24 mouse cellular contexts compared by ENCODE assay signal in the genomic region with DNA sequence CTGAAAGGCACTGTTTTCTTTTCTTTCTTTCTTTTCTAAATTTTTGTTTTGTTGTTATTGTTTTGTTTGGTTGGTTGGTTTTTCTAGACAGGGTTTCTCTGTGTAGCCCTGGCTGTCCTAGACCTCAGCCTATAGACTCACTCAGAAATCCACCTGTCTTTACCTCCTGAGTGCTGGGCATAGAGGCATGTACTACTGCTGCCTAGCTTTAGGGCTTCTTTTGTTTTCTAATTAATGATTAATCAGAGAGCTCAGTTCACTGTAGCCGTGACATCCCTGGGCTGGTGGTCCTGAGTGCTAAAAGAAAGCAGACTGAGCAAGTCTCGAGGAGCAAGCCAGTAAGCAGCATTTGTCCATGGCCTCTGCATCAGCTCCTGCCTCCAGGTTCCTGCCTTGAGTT. TPM values are rescaled to one million over a fixed set of nuclear protein-coding genes. Genes with fewer than 3 reads are reported as not detected.
DNase-seq lines count a peak whose midpoint lies in the region; ATAC-seq and TF ChIP-seq lines count a peak whose summit lies in the region.
"Had no signal": no experiment of that assay in that cellular context is flagged by ENCODE, and none has a peak within 500 bp of the region (broad histone marks: within the 10 kb centered on the region; RNA-seq: fewer than 3 reads in every experiment).

No protein-coding gene starts in this region.

- no peak for TF ChIP-seq CTCF in kidney, postnatal 0 days (IDR thresholded peaks at IDR 0.05; ENCODE audit: low read depth)

- peak; percentile 60; the same call in 1 of the 2 replicates for ATAC-seq in kidney, embryonic 14.5 days (ENCODE audit: low FRiP score, low TSS enrichment)
- peak; percentile 70; the same call in 1 of the 2 replicates for ATAC-seq in kidney, embryonic 15.5 days (replicated peaks; ENCODE audit: low FRiP score)
- no peak for ATAC-seq in kidney, embryonic 16.5 days (ENCODE audit: low FRiP score, low TSS enrichment)
- ATAC-seq in kidney, postnatal 0 days (replicated peaks; ENCODE audit: low FRiP score, low read depth): peak; percentile 57; the same call in 1 of the 2 replicates
- ATAC-seq: activated CD4-positive, CD25-positive, alpha-beta regulatory T cell, adult 4 months; CD4-positive, CD25-positive, alpha-beta regulatory T cell, adult 4 months; Patski had no signal

- 61% methylated on average over 2 of the region's 2 CpGs for WGBS in kidney, embryonic 14.5 days
- WGBS in kidney, embryonic 15.5 days: 72% methylated on average over 2 of the region's 2 CpGs
- 65% methylated on average over 2 of the region's 2 CpGs for WGBS in kidney, embryonic 16.5 days
- 57% methylated on average over 2 of the region's 2 CpGs for WGBS in kidney, postnatal 0 days

- H3K36me3 ChIP-seq in kidney, embryonic 14.5 days (ENCODE audit: control insufficient read depth, insufficient read depth, low read length): no peaks in the 10 kb centered on the region
- H3K36me3 ChIP-seq in kidney, embryonic 15.5 days: no peaks in the 10 kb centered on the region
- H3K36me3 ChIP-seq in kidney, embryonic 16.5 days (ENCODE audit: insufficient read depth, low read length): no peaks in the 10 kb centered on the region
- no peaks in the 10 kb centered on the region for H3K36me3 ChIP-seq in kidney, postnatal 0 days (ENCODE audit: insufficient read depth, low read length)
- H3K36me3 ChIP-seq: G1E had no signal

- DNase-seq in heart, adult 11 months: peak; percentile 25
- DNase-seq in heart, postnatal 10 days: no peak
- DNase-seq in kidney, postnatal 36 days: no peak
- no peak for DNase-seq in kidney, postnatal 0 days (ENCODE audit: low spot score)
- no peak for DNase-seq in kidney, postnatal 10 days
- DNase-seq: adrenal gland, adult 2 months; adrenal gland, adult 8-10 months; adrenal gland, postnatal 10 days; adrenal gland, postnatal 14 days; adrenal gland, postnatal 25 days; adrenal gland, postnatal 36 days; B cell, adult 2 months; cerebellum, adult 11 months; cerebellum, adult 11-12 months had no signal

- H3K4me3 ChIP-seq in kidney, embryonic 14.5 days (ENCODE audit: low read length): no peak overlapping the region
- H3K4me3 ChIP-seq in kidney, embryonic 15.5 days (replicated peaks): no peak overlapping the region
- no peak overlapping the region for H3K4me3 ChIP-seq in kidney, embryonic 16.5 days (ENCODE audit: low read length)
- no peak overlapping the region for H3K4me3 ChIP-seq in kidney, postnatal 0 days (replicated peaks; ENCODE audit: low read depth, low read length)

- intact Hi-C loops in heart, postnatal 10 days (cut with DNase I): no loop called here

- no peaks in the 10 kb centered on the region for H3K4me1 ChIP-seq in kidney, embryonic 14.5 days (ENCODE audit: control insufficient read depth, insufficient read depth, low read length)
- peaks cover 4% of the 10 kb centered on the region; the same call in 1 of the 2 replicates for H3K4me1 ChIP-seq in kidney, embryonic 15.5 days
- 0 out of 2 replicates have a peak, but pooled peaks cover 4% of the 10 kb centered on the region for H3K4me1 ChIP-seq in kidney, embryonic 16.5 days (ENCODE audit: insufficient read depth, low read length)
- peaks cover 4% of the 10 kb centered on the region; the same call in 1 of the 2 replicates for H3K4me1 ChIP-seq in kidney, postnatal 0 days (replicated peaks; ENCODE audit: insufficient read depth, low read length)

- no peaks in the 10 kb centered on the region for H3K27me3 ChIP-seq in kidney, embryonic 14.5 days (ENCODE audit: control insufficient read depth, insufficient read depth, low read length)
- H3K27me3 ChIP-seq in kidney, embryonic 15.5 days: no peaks in the 10 kb centered on the region
- no peaks in the 10 kb centered on the region for H3K27me3 ChIP-seq in kidney, embryonic 16.5 days (ENCODE audit: insufficient read depth, low read length)
- no peaks in the 10 kb centered on the region for H3K27me3 ChIP-seq in kidney, postnatal 0 days (ENCODE audit: insufficient read depth, low read length)
- H3K27me3 ChIP-seq: CH12.LX had no signal

- H3K27ac ChIP-seq in kidney, embryonic 14.5 days (ENCODE audit: low read depth, low read length): no peak overlapping the region
- H3K27ac ChIP-seq in kidney, embryonic 15.5 days: no peak overlapping the region
- H3K27ac ChIP-seq in kidney, embryonic 16.5 days (ENCODE audit: low read length): no peak overlapping the region
- no peak overlapping the region for H3K27ac ChIP-seq in kidney, postnatal 0 days

- H3K9me3 ChIP-seq in kidney, embryonic 14.5 days (ENCODE audit: control insufficient read depth, low read length): no peaks in the 10 kb centered on the region
- no peaks in the 10 kb centered on the region for H3K9me3 ChIP-seq in kidney, embryonic 15.5 days (replicated peaks)
- no peaks in the 10 kb centered on the region for H3K9me3 ChIP-seq in kidney, embryonic 16.5 days (ENCODE audit: low read length)
- H3K9me3 ChIP-seq in kidney, postnatal 0 days (replicated peaks; ENCODE audit: low read length): no peaks in the 10 kb centered on the region
- H3K9me3 ChIP-seq: G1E had no signal

- no peak overlapping the region for H3K4me2 ChIP-seq in kidney, embryonic 14.5 days (replicated peaks; ENCODE audit: low read depth, low read length)
- H3K4me2 ChIP-seq in kidney, embryonic 15.5 days: no peak overlapping the region
- H3K4me2 ChIP-seq in kidney, embryonic 16.5 days (replicated peaks; ENCODE audit: low read depth, low read length): no peak overlapping the region
- no peak overlapping the region for H3K4me2 ChIP-seq in kidney, postnatal 0 days (ENCODE audit: low read length)

- H3K9ac ChIP-seq in kidney, embryonic 14.5 days (ENCODE audit: low read depth, low read length): no peak overlapping the region
- H3K9ac ChIP-seq in kidney, embryonic 15.5 days: no peak overlapping the region
- H3K9ac ChIP-seq in kidney, embryonic 16.5 days (replicated peaks; ENCODE audit: low read length): no peak overlapping the region
- H3K9ac ChIP-seq in kidney, postnatal 0 days (ENCODE audit: low read depth, low read length): no peak overlapping the region

RNA-seq across cellular contexts. Expression of gene Slc26a4, which starts 20.0 kb away (rescaled TPM):
- under 1 TPM in 1 of 2 experiments, not detected in 1; 0.10 TPM for total RNA-seq in heart, postnatal 10 days (2021)
- polyA plus RNA-seq in kidney, embryonic 14.5 days (2014; fragmentation: Nextera tagmentation; extraction: Ambion mirVana): 0.22 TPM in 1 of 2 replicates, not detected in the other
- polyA plus RNA-seq in kidney, embryonic 15.5 days (2015; fragmentation: Nextera tagmentation; extraction: Ambion mirVana): 0.77 and 0.99 TPM in 2 replicates
- polyA plus RNA-seq in kidney, embryonic 16.5 days (2015; fragmentation: Nextera tagmentation; extraction: Ambion mirVana): 1.6 and 1.9 TPM in 2 replicates
- 5.9 and 6.7 TPM in 2 replicates for polyA plus RNA-seq in kidney, postnatal 0 days (2015; fragmentation: Nextera tagmentation; extraction: Ambion mirVana)
- total RNA-seq: CH12.LX, ES-E14 had no signal
- polyA plus RNA-seq: activated CD4-positive, CD25-positive, alpha-beta regulatory T cell, adult 4 months; C2C12; CD4-positive, CD25-positive, alpha-beta regulatory T cell, adult 4 months; G1E had no signal

RNA-seq across cellular contexts. Expression of gene Cbll1, which starts 40.4 kb away (rescaled TPM):
- total RNA-seq in heart, postnatal 10 days (2021): 10 to 100 TPM; 12.3 to 14.6 TPM
- 15.4 and 26.1 TPM in 2 replicates for polyA plus RNA-seq in kidney, embryonic 14.5 days (2014; fragmentation: Nextera tagmentation; extraction: Ambion mirVana)
- 14.8 and 15.3 TPM in 2 replicates for polyA plus RNA-seq in kidney, embryonic 15.5 days (2015; fragmentation: Nextera tagmentation; extraction: Ambion mirVana)
- 11.9 and 16.5 TPM in 2 replicates for polyA plus RNA-seq in kidney, embryonic 16.5 days (2015; fragmentation: Nextera tagmentation; extraction: Ambion mirVana)
- polyA plus RNA-seq in kidney, postnatal 0 days (2015; fragmentation: Nextera tagmentation; extraction: Ambion mirVana): 11.2 and 13.1 TPM in 2 replicates
